Mouse (Mus musculus) telencephalon, adult 2 months (tissue): ENCODE data around the gene Fam208b.
"Not testable (repeated sequence)": the region's sequence is repeated elsewhere in the genome, so short reads cannot be mapped to it uniquely, and the experiment has no call there.

Experiments
- DNase-seq: peaks from one replicate; pipeline ENCODE4 v3.0.0-alpha.2; 2011; ENCODE audit warnings: low read depth, low spot score

Fam208b gene

GRCm38 (mm10) chr13:3519357-3519756, 91.6 kb downstream of the Fam208b start:
- not testable (repeated sequence) for DNase-seq
